Mouse (Mus musculus) megakaryocyte-erythroid progenitor cell, adult 5-6 weeks (primary cell): ENCODE results near the gene Gipc1. TPM values are rescaled to one million over a fixed set of nuclear protein-coding genes. Genes with fewer than 3 reads are reported as not detected.

Experiments
- ATAC-seq: replicated peaks from 2 replicates; pipeline ENCODE4 v1.8.0; 2016; ENCODE audit warnings: mild to moderate bottlenecking, inconsistent platforms; ENCODE audit not compliant: severe bottlenecking, poor library complexity, low FRiP score, low TSS enrichment
- total RNA-seq, 2 experiments: library from RNA; stranded (forward) in 1 of 2; stranded (reverse) in 1 of 2; fragments of 200-1000, 215-1000 nt in 1 of 2; fragments of >200 nt in 1 of 2; fragmentation: Nextera tagmentation in 1 of 2; gene quantifications; 2 replicates each; pipeline ENCODE4 v1.2.3; 2014 to 2017

The Gipc1 gene
- total RNA-seq, 2 experiments from 2014 or later = 6.9 to 15.6 TPM

DNA sequence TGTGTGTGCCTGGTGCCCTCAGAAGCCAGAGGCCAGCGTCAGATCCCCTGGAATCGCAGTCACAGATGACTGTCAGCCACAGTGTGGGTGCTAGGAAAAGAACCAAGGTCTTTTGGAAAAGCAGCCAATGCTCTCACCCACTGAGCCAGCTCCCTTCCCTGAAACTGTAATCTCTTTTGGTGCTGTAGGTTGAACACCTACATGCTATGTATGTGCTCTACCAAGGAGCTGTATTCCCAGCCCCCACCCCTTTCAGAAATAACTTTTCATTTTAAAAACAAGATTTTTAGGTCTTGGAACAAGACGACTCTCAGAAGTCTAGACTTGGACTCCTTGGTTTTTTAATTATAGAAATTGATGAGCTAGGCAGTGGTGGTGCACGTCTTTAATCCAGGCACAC lies 50.9 kb downstream of the Gipc1 start:
- no peak for ATAC-seq

DNA sequence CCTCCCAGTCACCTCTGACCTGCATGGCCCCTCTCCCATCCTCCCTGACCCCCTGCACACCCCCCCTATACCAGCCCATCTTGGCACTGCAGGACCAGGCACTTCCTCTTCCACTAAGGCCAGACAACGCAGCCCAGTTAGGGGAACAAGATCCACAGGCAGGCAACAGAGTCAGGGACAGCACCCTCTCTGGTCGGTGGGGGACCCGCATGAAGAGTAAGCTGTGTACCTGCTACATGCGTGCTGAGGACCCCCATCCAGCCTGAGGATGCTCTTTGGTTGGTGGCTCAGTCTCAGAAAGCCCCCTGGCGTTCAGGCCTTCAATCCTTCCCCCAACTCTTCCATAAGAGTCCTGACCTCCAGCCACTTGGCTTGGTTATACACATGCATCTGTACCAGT lies 53.9 kb downstream of the Gipc1 start:
- ATAC-seq = no peak

DNA sequence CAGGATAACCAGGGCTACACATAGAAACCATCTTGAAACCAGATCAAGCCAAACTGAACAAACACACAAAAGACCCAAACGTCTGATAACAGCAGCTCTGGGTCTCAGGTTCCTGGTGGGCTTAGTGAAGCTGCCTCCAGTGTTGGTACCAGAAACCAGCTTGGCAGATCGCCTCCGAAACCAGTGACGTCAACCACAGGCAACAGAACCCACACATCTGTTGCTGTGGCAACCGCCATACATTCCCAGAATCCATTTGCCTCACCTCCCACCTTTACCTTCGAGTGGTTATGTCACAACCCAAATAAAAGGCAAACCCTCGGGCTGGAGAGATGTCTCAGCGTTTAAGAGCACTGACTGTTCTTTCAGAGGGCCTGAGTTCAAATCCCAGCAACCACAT lies 55.1 kb downstream of the Gipc1 start:
- no peak for ATAC-seq

Other genes starting within 250 kb of the Gipc1 start
- gene Scoc, start 194.3 kb upstream of the Gipc1 start, total RNA-seq (2014; fragmentation: Nextera tagmentation) = 97.8 and 106 TPM in 2 replicates
- 83.0 and 91.3 TPM in 2 replicates for gene Scoc, start 194.3 kb upstream of the Gipc1 start, total RNA-seq (2017)
- not detected in 2 replicates for gene Olfr370, start 116.9 kb upstream of the Gipc1 start, total RNA-seq (2014; fragmentation: Nextera tagmentation)
- not detected in 2 replicates for gene Olfr370, start 116.9 kb upstream of the Gipc1 start, total RNA-seq (2017)
- gene Ndufb7, start 86.0 kb upstream of the Gipc1 start, total RNA-seq (2014; fragmentation: Nextera tagmentation) = 199 and 204 TPM in 2 replicates
- 173 and 183 TPM in 2 replicates for gene Ndufb7, start 86.0 kb upstream of the Gipc1 start, total RNA-seq (2017)
- 304 and 466 TPM in 2 replicates for gene Tecr, start 44.7 kb upstream of the Gipc1 start, total RNA-seq (2014; fragmentation: Nextera tagmentation)
- gene Tecr, start 44.7 kb upstream of the Gipc1 start, total RNA-seq (2017) = 230 and 318 TPM in 2 replicates
- 49.7 and 52.6 TPM in 2 replicates for gene Dnajb1, start 44.5 kb upstream of the Gipc1 start, total RNA-seq (2014; fragmentation: Nextera tagmentation)
- gene Dnajb1, start 44.5 kb upstream of the Gipc1 start, total RNA-seq (2017) = 50.2 and 63.1 TPM in 2 replicates
- gene Ptger1, start 14.0 kb downstream of the Gipc1 start, total RNA-seq (2014; fragmentation: Nextera tagmentation) = not detected in 2 replicates
- gene Ptger1, start 14.0 kb downstream of the Gipc1 start, total RNA-seq (2017) = 0.65 and 1.1 TPM in 2 replicates
- gene Pkn1, start 46.5 kb downstream of the Gipc1 start, total RNA-seq (2014; fragmentation: Nextera tagmentation) = 36.3 and 83.2 TPM in 2 replicates
- gene Pkn1, start 46.5 kb downstream of the Gipc1 start, total RNA-seq (2017) = 21.9 and 33.0 TPM in 2 replicates
- gene Ddx39, start 62.5 kb downstream of the Gipc1 start, total RNA-seq (2014; fragmentation: Nextera tagmentation) = 205 and 224 TPM in 2 replicates
- 154 and 213 TPM in 2 replicates for gene Ddx39, start 62.5 kb downstream of the Gipc1 start, total RNA-seq (2017)
- gene Adgre5, start 88.6 kb downstream of the Gipc1 start, total RNA-seq (2014; fragmentation: Nextera tagmentation) = 44.3 and 63.7 TPM in 2 replicates
- 46.9 and 64.8 TPM in 2 replicates for gene Adgre5, start 88.6 kb downstream of the Gipc1 start, total RNA-seq (2017)
- gene Adgrl1, start 247.4 kb downstream of the Gipc1 start, total RNA-seq (2014; fragmentation: Nextera tagmentation) = 25.2 and 28.8 TPM in 2 replicates
- 7.9 and 13.2 TPM in 2 replicates for gene Adgrl1, start 247.4 kb downstream of the Gipc1 start, total RNA-seq (2017)